Mouse (Mus musculus) hindlimb bud, embryonic 11.5 days (tissue): Measurements from ENCODE around the gene Emx2.

Source experiments
- DNase-seq: peaks from one replicate; pipeline ENCODE4 v3.0.0-alpha.2; 2012; ENCODE audit warnings: low read depth, low spot score; ENCODE audit errors: extremely low spot score

The Emx2 gene

DNA sequence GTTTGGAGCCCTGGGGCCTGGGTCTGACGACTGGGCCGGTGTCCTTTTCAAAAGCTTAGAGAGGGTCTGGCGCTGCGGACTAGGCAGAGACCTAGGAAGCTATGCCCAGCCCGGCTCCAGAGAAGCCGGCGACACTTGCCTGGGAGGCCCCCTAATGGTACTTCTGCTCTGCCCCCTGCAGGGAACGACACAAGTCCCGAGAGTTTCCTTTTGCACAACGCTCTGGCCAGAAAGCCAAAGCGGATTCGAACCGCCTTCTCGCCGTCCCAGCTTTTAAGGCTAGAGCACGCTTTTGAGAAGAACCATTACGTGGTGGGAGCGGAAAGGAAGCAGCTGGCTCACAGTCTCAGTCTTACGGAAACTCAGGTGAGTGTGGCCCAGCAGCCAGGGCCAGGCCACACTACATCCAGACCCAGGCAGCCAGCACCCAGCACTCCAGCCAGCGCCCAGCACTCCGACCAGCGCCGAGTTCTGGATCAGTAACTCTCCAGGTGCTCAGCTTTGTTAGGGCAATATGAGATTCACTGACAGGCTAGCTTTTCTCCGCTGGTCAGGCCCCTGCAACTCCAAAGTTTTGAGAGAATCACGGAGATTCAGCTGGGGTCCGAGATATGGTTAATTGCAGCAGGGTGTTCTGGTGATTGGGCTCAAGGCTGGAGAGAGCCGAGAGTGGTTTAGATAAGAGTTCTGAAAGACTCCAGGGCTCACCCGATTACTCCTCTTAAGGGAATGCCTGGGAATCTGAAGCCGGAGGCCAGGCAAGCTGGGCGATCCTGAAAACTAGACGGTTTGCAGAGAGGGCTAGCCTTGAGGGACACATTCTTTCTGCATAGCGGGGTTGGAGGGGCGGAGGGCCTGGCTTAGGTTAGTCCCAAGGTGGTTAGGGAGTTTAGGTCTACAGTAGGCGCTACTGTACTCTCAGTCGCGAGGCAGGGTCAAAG, 3.6 kb downstream of the Emx2 start:
- no peak for DNase-seq

GRCm38 (mm10) chr19:59462459-59463292, 4.5 kb downstream of the Emx2 start:
- DNase-seq = no peak

DNA sequence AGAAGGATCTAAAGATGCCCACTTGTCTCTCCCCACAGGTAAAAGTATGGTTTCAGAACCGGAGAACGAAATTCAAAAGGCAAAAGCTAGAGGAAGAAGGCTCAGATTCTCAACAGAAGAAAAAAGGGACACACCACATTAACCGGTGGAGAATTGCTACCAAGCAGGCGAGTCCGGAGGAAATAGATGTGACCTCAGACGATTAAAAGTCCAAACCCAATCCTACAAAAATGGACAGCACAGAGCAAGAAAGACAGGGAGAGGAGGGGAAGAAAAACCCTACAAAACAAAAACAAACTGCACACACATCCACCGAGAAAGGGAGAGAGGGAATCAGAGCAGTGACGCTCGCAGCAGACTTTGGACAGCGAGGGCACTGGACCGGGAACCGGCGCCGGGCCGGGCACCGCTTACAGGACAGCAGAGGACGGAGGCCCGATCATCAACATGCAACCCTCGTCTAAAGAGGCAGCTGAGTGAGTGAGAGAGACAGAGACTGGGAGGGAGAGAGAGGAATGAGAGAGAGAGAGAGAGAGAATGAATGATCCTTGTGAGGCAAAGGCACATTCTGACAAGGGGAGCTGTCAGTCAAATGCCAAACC, 5.8 kb downstream of the Emx2 start:
- DNase-seq = no peak

- no peak for DNase-seq
These were observed 7.1 kb downstream of the Emx2 start for GRCm38 (mm10) chr19:59465281-59465680.

DNA sequence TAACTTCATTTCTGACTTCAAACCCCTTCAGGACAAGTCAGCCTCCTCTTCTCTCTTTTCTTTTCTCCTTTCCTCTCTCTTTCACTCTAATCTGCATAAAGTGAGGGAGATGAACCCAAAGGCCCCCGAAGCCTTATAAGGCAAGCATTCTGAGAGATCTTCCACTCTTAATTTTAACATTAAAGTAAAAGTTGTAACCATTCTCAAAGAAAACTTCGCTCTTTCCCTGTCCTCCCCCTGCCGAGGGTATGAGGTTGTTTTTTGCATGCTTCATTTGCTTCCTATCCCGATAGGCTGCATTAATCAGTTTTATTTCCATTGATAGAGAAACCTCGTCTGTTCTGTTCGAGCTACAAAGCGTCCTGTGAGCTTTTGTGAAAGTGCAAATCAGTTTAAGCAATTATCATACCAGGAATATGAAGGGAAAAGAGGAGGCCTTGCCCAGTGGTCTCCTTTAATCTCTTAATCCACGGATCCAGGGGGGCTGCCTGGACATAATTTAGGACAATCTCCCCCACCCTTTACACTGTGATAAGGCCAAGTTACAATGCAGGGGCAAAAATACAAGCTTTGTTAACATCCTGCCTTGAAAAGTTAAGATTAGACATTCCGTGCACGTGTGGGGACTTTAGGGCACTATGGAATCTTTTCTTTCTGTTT, 7.7 kb downstream of the Emx2 start:
- DNase-seq = no peak

- no peak for DNase-seq
These were observed 8.3 kb downstream of the Emx2 start for GRCm38 (mm10) chr19:59466417-59466937.

GRCm38 (mm10) chr19:59467016-59467412, 8.8 kb downstream of the Emx2 start:
- no peak for DNase-seq

GRCm38 (mm10) chr19:59467413-59468064, 9.4 kb downstream of the Emx2 start:
- DNase-seq = no peak

GRCm38 (mm10) chr19:59468065-59468810, 10.1 kb downstream of the Emx2 start:
- DNase-seq = no peak

- DNase-seq = no peak
These were observed 11.1 kb downstream of the Emx2 start for GRCm38 (mm10) chr19:59469035-59469949.

DNA sequence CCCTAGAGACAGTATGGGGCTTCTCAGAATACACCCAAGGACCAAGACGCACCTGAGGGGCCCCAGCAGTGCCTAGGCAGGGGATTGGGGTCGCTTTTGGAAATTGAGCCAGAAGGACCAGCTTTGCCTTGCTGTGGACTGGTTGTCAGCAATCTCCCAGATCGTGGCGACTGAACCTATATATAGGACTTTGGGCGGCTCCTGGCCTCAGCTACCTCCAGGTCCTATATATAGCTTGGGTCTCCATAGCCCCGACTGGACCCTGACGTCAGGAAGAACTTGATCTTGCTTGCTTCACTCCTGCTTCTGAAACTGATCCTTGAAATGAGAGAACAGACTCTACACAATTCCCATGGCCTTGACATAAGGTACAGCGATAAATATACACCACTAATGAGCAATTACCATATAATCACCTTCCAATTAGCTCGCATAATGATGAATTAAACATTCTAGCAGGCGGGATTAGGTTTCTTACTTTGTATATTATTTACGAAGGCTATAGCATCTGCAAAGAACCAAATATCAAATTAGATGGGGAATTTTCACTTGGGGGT, 12.0 kb downstream of the Emx2 start:
- no peak for DNase-seq

DNA sequence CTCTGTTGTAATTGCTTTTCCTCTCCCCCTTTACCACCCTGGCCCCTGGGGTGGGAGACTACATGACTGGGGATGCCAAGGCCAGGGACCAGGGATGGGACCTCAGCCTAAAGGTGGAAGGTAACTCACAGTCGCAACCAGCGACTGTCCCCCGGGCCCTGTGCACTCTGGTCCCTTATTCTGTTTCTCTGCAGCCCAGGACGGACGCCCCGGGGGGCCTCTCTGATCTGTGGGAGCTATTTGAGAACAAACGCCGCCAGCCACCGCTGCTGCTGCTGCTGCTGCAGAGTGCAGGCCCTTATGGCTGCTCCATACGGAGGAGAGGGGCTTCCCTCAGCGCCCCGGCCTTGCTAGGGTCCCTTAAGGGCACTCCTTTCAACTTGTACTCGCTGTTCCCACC, 12.7 kb downstream of the Emx2 start:
- no peak for DNase-seq

DNA sequence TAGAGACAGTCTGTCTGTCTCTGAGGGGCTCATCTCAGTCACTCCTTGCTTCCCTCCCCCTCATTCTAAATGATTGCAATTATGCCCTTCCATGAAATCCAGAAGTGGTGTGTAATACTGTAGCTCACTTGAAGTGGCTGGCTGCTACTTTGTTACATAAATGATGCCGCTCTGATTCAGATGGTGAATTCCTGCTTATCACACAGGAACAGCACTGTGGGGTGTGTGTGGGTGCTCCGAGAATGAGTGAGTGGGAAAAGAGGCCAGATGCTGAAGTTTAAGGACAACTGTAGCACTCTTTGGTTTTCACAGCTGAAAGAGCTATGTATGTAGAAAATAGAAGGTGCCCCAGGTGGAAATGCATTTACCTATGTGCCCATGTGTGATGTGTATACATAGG, 14.7 kb downstream of the Emx2 start:
- DNase-seq = no peak

DNA sequence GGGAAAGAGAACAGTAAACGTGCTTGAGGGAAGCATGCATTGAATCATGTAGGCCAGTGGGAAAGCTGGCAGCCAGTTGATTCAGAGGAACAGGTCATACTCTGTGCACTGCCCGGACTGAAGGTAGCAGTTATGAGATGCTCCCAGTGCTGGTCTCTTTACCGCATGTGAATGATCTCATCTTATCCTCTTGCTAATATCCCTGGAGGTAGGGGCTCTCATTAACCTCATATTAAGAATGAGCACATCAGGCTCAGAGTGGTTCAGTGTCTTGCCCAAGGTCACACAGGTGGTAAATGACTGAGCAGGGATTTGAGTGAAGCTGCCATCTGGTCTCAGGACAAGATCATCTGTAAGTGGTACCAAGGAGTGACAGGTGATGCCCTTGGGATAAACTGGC, 21.7 kb downstream of the Emx2 start:
- no peak for DNase-seq

DNA sequence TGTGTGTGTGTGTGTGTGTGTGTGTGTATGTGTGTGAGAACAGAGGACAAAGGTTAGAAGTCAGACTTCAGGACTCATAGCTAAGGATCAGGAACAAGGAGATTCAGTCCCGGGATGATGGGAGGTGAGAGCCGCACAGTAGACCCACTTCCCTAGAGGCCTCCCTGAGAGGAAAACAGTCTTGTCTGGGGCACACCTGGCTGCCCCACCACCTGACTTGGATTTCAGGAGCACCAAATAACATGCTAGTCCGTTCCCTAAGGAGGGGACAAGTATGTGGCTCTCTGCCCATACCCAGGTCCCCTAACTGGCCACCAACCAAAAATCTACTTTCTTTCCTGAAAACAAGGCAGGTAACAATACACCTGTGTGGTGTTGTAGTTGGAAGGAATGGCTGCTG, 22.4 kb downstream of the Emx2 start:
- no peak for DNase-seq

GRCm38 (mm10) chr19:59492258-59492657, 34.1 kb downstream of the Emx2 start:
- no peak for DNase-seq

DNA sequence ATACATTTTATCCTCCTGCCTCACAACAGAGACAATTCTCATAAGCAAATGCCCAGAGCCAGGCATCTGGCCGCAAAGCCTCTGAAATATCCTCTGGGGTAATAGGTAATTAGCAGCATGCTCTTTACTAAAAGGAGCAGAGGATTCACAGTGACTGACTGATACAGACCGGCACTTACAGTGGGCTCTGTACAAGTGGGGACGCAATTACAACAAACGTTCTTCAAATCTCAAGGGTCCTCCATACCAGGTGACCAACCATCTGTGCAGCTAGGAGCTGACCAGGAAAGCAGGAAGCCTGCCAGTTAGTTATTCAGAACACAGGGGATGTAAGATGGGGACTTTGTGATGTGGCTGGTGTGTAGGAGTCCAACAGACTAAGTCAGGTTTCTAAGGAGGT, 38.7 kb downstream of the Emx2 start:
- no peak for DNase-seq

DNA sequence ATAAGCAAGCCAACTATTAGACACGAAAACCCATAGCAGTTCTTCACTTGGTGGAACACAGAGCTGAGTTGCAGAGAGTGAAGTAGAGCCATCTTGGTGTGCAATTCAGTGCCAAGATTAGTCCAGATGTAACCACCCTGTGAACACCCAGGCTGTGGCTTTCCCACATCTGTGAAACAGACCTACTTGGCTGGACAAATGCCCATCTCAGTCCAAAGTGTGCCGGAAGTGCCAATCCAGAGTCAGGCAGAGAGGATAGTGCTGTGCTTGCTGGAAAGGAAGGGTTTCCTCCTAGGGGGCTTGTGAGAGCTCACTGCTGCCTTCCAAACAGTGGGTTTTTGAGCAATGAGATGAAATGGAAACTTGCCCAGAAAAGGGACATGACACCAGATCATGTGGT, 50.7 kb downstream of the Emx2 start:
- no peak for DNase-seq
